Mouse (Mus musculus) liver, embryonic 14.5 days (tissue): ENCODE measurements around the gene Sparcl1. TPM values are rescaled to one million over a fixed set of nuclear protein-coding genes. Genes with fewer than 3 reads are reported as not detected.

ENCODE experiments used
- ATAC-seq: fragments of 200-750 bp; cut with Nextera tagmentation; 2 replicates; pipeline ENCODE4 v1.8.0; 2017; ENCODE audit warnings: moderate number of reproducible peaks, mild to moderate bottlenecking, moderate library complexity; ENCODE audit not compliant: insufficient read depth
- DNase-seq, 3 experiments: peaks; one replicate each; pipeline ENCODE4 v3.0.0-alpha.2; 2012 to 2013; ENCODE audit warnings: low read depth in 3 of 3, low spot score in 3 of 3
- H3K27ac ChIP-seq: fragments of 300-500 bp; sonication (generic); 2 replicates; pipeline ENCODE4 v1.5.1; 2014; ENCODE audit warnings: moderate library complexity, mild to moderate bottlenecking, control low read depth, inconsistent platforms
- H3K27me3 ChIP-seq: fragments of 300-500 bp; sonication (generic); 2 replicates; pipeline ENCODE4 v1.6.1; 2014; ENCODE audit warnings: mild to moderate bottlenecking, low read length, moderate library complexity; ENCODE audit not compliant: control insufficient read depth, insufficient read depth
- H3K36me3 ChIP-seq: fragments of 300-500 bp; sonication (generic); replicated peaks from 2 replicates; pipeline ENCODE4 v1.6.1; 2014; ENCODE audit warnings: low read depth; ENCODE audit not compliant: control insufficient read depth, insufficient read depth
- H3K4me1 ChIP-seq, 2 experiments: fragments of 200-500 bp in 1 of 2; fragments of 300-500 bp in 1 of 2; sonication (generic) in 1 of 2; replicated peaks; 2 replicates each; pipeline ENCODE4 v1.6.1; 2012 to 2014; ENCODE audit warnings: antibody characterized with exemption in 1 of 2, inconsistent platforms in 1 of 2, low read length in 1 of 2; ENCODE audit not compliant: control insufficient read depth in 2 of 2, insufficient read depth in 2 of 2
- H3K4me2 ChIP-seq: fragments of 300-500 bp; sonication (generic); 2 replicates; pipeline ENCODE4 v1.6.1; 2014; ENCODE audit warnings: low read depth, mild to moderate bottlenecking, control low read depth, moderate library complexity
- H3K4me3 ChIP-seq, 2 experiments: fragments of 200-500 bp in 1 of 2; fragments of 300-500 bp in 1 of 2; sonication (generic) in 1 of 2; 2 replicates each; pipeline ENCODE4 v1.5.1; 2012 to 2014; ENCODE audit warnings: low read depth in 2 of 2, low read length in 2 of 2, mild to moderate bottlenecking in 2 of 2, control low read depth in 1 of 2, inconsistent platforms in 1 of 2, moderate library complexity in 1 of 2; ENCODE audit not compliant: insufficient read depth in 1 of 2
- H3K9ac ChIP-seq: fragments of 300-500 bp; sonication (generic); replicated peaks from 2 replicates; pipeline ENCODE4 v1.6.1; 2014; ENCODE audit warnings: mild to moderate bottlenecking, control low read depth, moderate library complexity
- H3K9me3 ChIP-seq: fragments of 300-500 bp; sonication (generic); 2 replicates; pipeline ENCODE4 v1.6.1; 2016; ENCODE audit warnings: low read length, mixed read lengths; ENCODE audit not compliant: control insufficient read depth
- CTCF ChIP-seq: IDR thresholded peaks from 2 replicates; pipeline ENCODE4 v1.5.1; 2016; ENCODE audit warnings: antibody characterized with exemption, low read depth, control low read depth
- EP300 ChIP-seq: IDR thresholded peaks from 2 replicates; pipeline ENCODE4 v1.6.1; 2016; ENCODE audit warnings: antibody characterized with exemption, low read depth
- WGBS: fragments of 180-500 bp; shearing (Covaris S2); extraction: QIAGEN DNeasy Blood & Tissue Kit; methylation state at CpG from one replicate; pipeline ENCODE4 v1.1.7; 2014; ENCODE audit not compliant: insufficient replicate concordance; 5-methylcytosine and 5-hydroxymethylcytosine counted together
- polyA plus RNA-seq, 2 experiments: library from polyadenylated mRNA; depleted of rRNA in 1 of 2; stranded (reverse) in 1 of 2; unstranded in 1 of 2; fragments of >200 nt; fragmentation: Nextera tagmentation in 1 of 2; extraction: Ambion mirVana in 1 of 2; gene quantifications; 2 replicates each; pipeline versions ENCODE4 v1.2.1 to v1.2.3; 2012 to 2014

Sparcl1 gene
- polyA plus RNA-seq, 2 experiments: 1.0 to 1.4 TPM

DNA sequence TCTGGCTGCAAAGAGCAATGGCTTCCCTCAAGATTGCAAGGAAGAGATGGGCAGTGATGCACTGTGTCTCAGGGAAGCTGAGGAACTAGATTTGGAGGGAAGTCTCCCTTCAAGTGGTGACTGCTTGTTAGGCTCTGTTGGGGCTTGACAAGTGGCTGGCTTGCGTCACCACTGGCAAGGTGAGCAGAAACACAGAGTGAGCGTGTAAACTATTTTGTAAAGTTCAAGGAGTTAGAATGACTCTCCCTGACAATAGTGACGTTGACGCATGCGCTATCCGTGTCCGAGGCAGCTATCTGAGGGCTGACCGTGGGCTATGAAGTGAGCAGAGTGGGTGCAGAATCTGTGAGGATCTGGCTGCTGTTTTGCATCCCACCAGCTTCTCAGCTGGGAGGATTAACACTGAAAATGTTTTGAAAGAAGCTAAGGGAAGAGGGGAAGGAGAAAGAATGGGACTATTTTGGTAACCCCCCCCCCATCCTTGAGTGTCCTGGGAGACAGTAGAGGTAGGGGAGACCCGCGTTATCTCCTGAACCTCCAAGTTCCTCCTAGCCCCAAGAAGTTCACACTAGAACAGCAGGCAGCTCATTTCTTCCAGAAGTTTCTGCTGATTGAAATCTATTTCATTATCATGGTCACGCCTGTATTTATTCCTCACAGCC, 18.0 kb downstream of the Sparcl1 start:
- no peak overlapping the region for H3K27ac ChIP-seq
- ATAC-seq (no peak), DNase-seq (no peak)
- 65% methylated on average over 11 of the region's 11 CpGs for WGBS
- no peaks in the 10 kb centered on the region for H3K27me3 ChIP-seq
- TF ChIP-seq EP300 (no peak), CTCF (no peak)
- H3K36me3 ChIP-seq: no peaks in the 10 kb centered on the region
- no peaks in the 10 kb centered on the region for H3K4me1 ChIP-seq
- no peaks in the 10 kb centered on the region for H3K9me3 ChIP-seq
- H3K4me2 ChIP-seq: no peak overlapping the region
- H3K4me3 ChIP-seq: no peak overlapping the region
- no peak overlapping the region for H3K9ac ChIP-seq

DNA sequence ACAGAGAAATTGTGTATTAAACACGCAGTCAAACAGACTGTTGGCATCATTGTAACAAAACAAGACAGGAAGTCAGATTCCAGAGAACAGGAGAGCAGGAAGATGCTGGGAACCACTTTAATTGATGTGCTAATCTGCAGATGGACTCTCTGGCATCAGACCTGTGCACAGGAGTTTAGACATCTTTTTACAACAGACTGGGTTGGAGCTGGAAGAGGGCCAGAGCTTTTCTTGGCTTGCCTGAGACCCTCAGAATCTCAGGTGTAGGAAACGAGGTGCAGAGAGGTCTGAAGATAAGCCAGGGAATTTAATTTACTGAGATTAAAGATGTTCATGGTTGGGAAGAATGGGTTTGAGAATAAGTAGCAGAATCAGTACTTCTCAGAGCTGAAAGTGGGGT, 23.8 kb downstream of the Sparcl1 start:
- Histone ChIP-seq H3K36me3 (no peaks in the 10 kb centered on the region), H3K4me2 (no peak overlapping the region), H3K27ac (no peak overlapping the region), H3K27me3 (no peaks in the 10 kb centered on the region), H3K9me3 (no peaks in the 10 kb centered on the region), H3K9ac (no peak overlapping the region), H3K4me1 (no peaks in the 10 kb centered on the region), H3K4me3 (no peak overlapping the region)
- WGBS: 55% methylated on average over 2 of the region's 2 CpGs
- TF ChIP-seq CTCF: no peak
- TF ChIP-seq EP300: no peak
- DNase-seq (no peak), ATAC-seq (no peak)

GRCm38 (mm10) chr5:104085366-104085765, 28.2 kb downstream of the Sparcl1 start:
- no peaks in the 10 kb centered on the region for H3K4me1 ChIP-seq
- WGBS: 69% methylated on average over 9 of the region's 9 CpGs
- H3K9ac ChIP-seq: no peak overlapping the region
- H3K4me3 ChIP-seq: no peak overlapping the region
- no peak overlapping the region for H3K27ac ChIP-seq
- H3K36me3 ChIP-seq: no peaks in the 10 kb centered on the region
- ATAC-seq (no peak), DNase-seq (no peak)
- H3K27me3 ChIP-seq: no peaks in the 10 kb centered on the region
- no peaks in the 10 kb centered on the region for H3K9me3 ChIP-seq
- no peak overlapping the region for H3K4me2 ChIP-seq
- TF ChIP-seq EP300: no peak
- no peak for TF ChIP-seq CTCF

- Histone ChIP-seq H3K27ac (no peak overlapping the region), H3K4me3 (no peak overlapping the region), H3K36me3 (no peaks in the 10 kb centered on the region), H3K4me1 (0 out of 4 replicates have a peak, but pooled peaks cover 0 to 1% of the 10 kb centered on the region in 2 experiments), H3K9ac (no peak overlapping the region), H3K27me3 (peaks cover 2% of the 10 kb centered on the region), H3K4me2 (no peak overlapping the region), H3K9me3 (no peaks in the 10 kb centered on the region)
- DNase-seq (no peak), ATAC-seq (no peak)
- 55% methylated on average over 6 of the region's 6 CpGs for WGBS
- no peak for TF ChIP-seq CTCF
- TF ChIP-seq EP300: no peak
Measured at GRCm38 (mm10) chr5:104080736-104081135, 32.8 kb downstream of the Sparcl1 start.

- H3K27me3 ChIP-seq: peaks cover 6% of the 10 kb centered on the region
- H3K4me2 ChIP-seq: no peak within 1 kb of the TSS
- no peaks in the 10 kb centered on the region for H3K36me3 ChIP-seq
- ATAC-seq (no peak), DNase-seq (no peak)
- no peak within 1 kb of the TSS for H3K9ac ChIP-seq
- WGBS: 68% methylated on average over 7 of the region's 7 CpGs
- 0 out of 4 replicates have a peak, but pooled peaks cover 0 to 1% of the 10 kb centered on the region in 2 experiments for H3K4me1 ChIP-seq
- no peaks in the 10 kb centered on the region for H3K9me3 ChIP-seq
- TF ChIP-seq CTCF (no peak), EP300 (no peak)
- H3K4me3 ChIP-seq: no peak within 1 kb of the TSS
- no peak within 1 kb of the TSS for H3K27ac ChIP-seq
Measured at GRCm38 (mm10) chr5:104077508-104077907, 36.0 kb downstream of the Sparcl1 start, which contains the start of gene Gm17660. Gm17660 (minus strand) TSS chr5:104077608.
